Mouse (Mus musculus): ENCODE data around the gene Tada2a.

The Tada2a gene

DNA sequence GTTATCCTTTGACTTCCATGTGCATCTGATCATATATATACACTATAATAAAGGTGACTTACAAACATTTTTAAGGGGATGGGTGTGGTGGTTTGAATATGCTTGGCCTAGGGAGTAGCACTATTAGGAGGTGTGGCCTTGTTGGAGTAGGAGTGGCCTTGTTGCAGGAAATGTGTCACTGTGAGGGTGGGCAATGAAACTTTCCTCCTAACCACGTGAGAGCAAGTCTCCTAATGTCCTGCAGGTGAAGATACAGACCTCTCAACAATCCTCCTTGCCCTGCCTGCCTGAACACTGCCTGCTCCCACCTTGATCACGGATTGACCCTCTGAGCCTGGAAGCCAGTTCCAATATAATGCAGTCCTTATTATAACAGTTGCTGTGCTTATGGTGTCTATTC, 22.3 kb downstream of the Tada2a start:
- no peak for DNase-seq

DNA sequence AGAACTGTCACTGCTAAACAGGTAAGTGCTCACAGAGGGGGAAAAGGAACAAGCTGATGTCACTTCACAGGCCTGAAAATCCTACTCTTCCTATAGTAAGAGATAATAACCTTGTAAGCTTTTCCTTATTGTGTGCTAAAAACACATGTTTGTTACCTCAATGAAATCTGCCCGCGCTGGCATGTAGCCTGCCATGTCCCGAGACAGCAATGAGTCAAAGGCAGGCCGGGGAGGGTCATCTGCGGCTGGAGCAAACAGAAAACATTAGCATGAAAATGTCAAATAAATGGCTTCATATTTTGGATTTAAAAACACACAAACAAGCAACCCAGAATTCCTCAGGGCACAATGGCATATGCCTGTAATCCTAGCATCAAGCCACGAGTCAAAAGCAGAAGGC, 25.4 kb downstream of the Tada2a start:
- no peak for DNase-seq

DNA sequence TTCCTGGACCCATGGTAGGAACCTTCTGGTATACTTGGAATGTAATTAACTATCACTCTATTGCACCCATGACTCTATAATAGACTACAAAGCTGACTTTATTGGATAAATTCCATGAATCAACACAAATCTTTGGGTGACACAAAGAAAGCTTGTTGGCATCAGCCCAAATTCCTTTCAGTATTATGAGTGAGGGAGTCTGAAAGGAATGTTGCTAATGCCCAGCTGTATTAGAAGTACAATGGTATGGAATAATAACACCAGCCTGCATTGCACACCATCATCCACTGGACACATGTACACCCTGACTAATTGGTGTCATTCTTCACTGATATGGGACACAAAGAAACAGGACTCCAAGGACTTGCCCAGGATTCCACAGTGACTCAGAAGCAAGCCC, 28.2 kb downstream of the Tada2a start:
- no peak for DNase-seq

DNA sequence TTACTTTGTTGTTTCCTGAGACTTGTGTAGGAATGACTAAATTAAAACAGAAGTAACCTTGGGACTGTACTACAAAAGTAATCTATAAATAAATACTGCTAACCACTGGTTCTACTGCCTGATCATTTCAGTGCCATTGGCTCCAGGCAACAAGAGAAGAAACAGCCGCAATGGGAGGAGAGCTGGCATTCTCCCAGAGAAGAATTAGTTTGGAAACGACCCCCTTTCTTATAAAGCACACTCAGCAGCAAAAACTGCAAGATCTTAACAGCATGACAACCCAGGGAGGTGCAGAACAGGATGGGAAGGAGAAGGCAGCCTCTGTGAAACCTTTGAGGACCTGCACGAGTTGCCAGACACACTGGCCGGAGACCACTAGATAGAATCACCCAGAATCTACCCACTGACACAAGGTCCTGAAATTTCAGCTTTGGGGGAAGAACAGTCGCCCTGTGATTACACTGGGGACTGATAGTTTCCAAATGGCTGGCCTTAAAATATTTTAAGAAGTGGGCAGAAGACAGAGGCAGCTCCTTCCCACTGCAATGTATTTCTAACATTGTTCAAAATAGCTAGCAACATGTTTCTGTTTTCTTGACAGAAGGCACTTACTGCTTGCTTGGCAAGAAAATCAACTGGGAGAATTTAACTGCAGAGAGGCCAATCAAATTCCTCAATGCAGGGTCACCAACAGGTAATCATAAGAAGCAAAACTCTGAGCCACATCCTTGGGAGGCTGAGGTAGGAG, 32.0 kb downstream of the Tada2a start:
- DNase-seq, result no peak

DNA sequence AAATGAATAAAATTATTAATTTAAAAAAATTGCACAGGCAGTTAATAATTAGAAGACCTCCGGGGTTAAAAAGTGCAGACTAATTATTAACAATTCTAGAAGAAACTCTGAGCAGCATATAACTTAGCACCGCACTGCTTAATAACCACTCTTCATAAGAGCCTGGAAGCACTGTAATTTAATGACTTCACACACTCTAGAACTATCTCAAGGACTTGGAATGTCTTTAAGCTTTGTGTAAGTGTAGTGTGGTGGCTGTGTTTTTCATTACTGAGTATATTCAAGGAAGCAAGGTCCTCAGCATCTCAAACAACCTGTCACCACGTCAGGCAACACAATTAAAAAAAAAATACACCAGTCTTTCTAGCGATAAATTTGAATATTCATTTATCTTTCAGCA, 34.3 kb downstream of the Tada2a start:
- DNase-seq, result no peak

DNA sequence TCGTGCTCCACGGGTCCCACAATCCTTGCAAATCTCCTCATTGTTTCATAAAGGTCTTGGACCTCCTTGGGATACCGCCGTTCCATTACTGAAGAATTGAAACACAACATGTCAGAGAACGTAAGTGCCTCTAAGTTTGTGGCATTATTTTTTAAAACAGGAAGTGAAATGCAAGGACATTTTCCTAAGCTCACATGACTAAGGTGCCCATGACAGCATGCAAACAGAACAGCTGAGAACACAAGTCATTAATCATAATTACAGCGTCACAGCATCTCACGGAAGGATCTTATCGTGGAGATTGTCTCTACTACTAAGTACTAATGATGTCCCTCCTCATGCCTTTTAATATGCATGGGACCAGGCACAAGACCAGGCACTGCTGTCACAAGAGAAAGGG, 38.8 kb downstream of the Tada2a start:
- no peak for DNase-seq

DNA sequence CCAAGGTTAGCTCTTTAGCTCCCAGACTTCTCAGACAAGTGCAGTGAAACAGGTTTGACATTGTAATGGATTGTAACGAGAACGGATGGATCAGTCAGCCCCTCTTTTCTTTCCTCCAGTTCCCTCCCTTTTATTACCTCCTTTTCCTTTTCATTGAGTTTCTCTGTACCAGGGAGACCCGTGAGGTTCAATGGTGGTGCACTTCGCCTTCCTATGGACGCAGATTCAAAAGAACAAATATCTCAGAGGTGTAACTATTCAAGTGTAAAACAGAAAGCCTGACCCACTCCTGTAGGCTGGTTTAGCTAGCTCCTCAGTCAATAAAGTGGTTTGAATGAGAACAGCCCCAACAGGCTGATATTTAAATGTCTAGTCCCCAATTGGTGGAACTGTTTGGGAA, 47.5 kb downstream of the Tada2a start:
- no peak for DNase-seq

DNA sequence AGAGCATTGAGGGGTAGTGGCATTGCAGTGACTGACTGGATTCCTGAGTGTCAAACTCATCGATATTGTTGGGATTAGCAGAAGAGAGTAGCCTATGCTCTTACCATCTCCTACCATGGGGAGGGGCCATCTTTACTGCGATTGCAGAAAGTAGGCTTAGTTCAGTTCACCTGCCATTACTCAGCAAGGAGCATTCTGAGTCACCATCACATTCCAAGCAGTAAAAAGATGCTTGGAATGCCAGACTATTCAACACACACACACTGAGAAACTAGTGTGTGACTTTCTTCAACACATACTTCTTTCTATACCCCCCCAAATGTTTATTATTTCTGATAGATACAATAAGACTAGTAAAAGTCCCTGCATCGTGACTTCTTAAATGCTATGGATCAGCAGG, 49.1 kb downstream of the Tada2a start:
- no peak for DNase-seq

DNA sequence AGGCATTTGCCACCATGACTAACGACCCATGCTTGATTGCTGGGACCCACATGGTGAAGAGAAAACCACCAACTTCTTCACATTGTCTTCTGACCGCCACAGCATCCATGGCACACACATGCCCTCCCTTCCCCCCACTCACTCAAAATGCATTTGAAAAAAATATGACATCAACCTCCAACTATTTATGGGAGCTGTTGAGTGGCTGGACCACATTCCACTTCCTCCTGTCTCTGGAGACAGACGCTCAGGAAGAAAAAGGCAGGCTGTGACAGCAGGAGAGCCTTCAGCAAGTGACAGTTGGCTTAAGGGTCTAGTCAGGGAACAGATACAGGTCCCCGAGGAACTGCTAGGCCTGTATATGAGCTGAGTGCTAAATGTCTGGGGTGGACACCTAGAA, 49.5 kb downstream of the Tada2a start:
- no peak for DNase-seq

DNA sequence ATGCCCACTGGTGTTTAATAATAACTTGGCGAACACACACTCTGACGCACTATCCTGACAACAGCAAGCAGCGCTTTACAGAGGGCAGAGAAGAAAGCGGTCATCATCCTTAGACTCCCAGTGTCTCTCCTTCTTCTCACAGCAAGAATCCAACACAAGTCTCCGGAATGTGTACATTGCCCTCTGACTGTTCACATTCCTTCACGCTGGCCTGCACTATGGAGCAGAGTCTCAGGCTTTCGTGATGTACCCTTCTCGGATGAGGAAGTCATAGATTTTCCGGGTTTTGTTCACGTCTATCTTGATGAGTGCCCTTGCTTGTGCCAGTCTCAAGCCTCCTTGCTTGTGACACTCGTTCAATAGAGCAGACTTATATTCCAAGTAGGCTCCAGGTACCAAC, 50.0 kb downstream of the Tada2a start:
- DNase-seq, result peak; percentile 32

DNA sequence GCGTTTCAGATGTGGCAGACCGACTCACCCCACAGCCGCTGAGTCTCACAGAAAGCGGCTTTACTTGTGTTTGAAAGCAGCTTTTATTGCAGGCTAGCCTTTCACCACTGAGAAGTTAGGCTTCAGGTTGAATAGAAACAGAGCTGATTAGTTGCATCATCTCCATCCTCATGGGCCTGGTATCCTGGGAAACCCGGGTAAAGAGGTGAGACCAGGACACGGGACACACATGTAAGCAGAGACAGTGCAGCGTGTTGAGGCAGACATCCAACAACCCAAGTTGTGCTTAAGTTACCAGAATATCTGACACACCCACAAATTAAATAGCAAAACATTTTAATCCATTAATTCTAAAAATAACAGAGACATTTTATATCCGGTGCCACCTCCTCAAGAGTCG, 50.8 kb downstream of the Tada2a start:
- no peak for DNase-seq

DNA sequence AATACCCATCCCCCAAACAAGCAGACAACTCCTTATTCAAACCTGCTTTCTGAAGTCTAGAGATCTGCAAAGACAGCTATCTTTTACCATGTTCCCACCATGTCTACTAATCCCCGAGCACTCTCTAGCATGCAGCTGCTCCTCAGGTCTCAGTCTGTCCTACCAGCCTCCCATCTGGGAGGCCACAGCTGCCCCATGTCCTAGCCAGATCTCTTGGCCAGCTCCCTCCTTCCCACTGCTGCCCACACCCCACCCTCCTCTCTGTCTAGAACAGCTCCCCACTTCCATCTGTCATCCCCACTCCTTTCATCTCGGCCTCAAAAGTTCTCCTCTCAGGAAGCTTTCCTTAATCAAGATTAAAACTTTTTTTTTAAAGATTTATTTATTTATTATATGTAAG, 52.4 kb downstream of the Tada2a start:
- DNase-seq, result no peak

DNA sequence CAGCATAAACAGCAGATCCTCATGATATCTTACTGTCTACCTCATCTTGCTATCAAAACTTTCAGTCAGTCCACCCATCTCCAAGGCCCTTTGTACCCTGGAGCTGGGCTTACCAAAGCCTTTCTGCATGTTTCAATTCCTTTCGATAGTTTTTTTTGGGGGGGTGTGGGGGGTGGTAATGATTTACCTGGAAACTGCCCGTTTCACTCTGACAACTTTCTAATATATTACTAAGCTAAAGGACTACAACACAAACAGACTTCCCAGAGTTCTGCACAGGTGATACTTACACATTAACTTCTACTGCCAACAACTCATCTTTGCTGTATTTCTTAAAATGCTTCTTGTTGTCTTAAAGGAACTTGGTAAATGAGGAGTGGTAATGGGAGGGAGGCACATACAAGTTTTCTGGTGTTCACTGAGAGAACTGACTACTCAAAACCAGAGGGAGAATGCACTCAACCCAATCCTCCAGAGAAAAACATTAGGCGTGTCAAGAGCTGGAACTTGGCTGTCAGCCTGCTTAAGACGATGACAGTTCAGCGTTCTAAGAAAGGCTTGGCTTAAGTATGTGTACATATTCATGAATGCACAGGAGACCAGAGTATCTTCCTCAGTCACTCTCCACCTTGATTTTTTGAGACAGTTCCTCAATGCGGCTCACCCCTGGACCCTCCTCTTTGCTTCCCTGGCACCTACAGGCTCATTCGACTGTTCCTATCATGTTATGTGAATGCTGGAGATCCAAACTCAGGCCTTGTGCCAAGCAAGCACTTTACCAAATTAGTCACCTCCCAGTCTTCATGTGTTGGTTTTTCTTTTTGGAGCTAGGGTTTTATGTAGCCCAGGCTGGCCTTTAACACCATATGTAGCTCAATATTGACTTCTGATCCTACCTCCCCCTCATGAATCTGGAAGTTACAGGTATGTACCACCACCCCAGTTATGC, 55.3 kb downstream of the Tada2a start:
- peak; percentile 60 for DNase-seq

DNA sequence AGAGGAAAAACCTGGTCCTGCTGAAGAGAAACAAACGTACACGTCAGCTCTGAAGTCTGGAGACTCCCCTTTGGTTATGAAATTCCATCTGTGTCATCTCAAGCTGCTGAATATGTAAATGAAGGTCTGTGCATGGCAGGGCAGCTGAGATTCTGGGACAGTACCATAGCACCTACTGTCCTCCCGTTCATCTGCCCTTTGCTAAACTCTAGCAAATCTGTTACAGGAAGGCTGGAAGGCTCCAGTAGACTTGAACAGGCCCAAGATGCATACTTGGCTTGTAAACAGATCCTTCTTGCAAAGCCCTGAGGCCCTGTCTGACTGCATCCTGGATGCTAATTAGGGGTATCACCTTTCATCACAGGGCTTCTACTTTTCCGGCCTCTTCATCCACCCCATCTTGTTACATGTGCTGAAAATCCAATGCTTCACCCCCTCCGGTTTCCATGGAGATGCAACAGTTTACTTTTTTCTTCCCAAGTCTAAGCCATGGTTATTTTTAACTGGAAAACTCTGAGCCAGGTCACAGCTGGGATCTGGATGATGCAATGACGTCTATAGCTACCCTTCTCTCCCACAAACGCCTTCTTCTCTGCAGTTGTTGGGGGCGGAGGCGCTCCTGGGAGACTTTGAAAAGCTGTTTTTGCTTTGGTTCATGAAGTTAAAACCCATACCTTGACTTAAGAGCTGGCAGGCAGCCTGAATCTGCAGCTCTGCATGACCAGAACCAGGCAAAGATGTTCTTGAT, 56.3 kb downstream of the Tada2a start:
- peak; percentile 31 for DNase-seq

DNA sequence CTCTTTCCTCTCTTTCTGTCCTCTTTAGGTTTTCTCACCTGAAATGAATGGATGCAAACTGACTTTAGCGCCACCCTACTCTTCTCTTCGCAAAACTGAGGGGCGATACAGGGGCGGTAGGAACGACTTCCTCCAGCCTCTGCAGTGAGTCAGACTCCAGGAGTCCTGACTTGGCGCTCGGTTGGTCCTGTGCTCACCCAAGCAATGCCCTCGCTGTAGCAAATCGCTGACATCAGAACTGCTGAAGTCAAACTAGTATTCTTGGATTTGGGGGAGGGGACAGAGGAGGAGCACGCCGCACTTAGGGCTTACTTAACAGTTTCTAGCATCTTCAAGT, 60.4 kb downstream of the Tada2a start, which contains the start of gene Dusp14:
Gene Dusp14, minus strand, starts transcription at position 228 of the 337 bp plus-strand sequence.
- DNase-seq, result peak; percentile 64

DNA sequence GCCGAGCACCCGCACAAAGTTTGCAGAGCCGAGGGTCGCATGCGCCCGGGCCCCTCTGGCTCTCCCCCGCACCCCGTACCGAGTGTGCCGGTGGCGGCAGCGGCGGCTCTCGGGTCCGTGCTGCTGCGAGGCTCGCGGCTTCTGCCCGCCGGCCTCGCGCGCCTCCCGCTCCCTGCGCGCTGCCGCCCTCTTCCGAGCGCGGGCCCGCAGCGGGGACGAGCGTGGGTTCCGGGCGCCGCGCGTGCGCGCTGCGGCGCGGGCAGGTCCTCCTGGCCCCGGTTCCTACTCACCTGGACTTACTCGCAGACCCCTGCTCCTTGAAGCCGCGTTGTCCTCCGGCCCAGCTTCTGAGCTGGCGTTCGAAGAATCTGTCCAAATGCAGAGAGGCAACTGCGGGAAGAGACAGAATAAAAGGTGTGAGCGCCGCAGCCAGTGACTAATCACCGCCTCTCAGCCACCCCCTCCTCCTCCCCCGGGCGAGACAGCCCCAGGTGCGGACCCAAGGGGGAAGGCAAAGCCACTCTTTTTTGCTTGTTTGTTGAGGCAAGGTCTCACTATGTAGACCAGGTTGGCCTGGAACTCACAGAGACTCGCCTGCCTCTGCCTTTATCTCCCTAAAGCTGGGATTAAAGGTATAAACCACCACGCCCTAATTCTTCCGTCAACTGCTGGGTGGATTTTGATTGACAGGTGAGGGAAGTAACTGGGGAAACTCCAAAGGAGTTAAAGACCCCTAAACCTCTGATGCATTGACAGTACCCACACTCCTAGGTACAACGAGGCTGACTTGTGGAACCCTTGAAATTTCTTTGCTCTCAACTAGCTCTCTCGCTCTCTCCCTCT, 61.0 kb downstream of the Tada2a start:
- peak; percentile 77 for DNase-seq

DNA sequence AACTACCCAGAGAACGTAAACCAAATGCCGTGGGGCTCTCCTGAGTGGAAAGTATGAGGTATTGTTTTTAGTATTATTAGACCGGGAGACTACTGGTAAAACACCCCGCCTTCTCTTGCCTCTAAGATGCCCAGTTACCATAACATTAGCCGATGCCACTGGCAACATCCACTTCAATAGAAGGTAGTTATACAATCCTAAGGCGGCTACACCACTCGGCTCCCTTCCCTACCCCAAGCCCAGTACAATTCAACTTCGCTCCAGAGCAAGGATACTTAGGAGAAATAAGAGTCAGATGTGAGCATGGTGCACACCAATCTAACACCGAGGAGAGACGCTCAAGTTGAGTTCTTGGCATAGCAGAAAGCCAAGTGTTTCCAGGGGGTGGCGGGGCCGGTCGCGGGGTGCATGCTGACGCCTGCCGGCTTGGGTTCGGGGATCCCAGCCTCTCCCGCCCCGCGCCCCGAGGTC, 61.6 kb downstream of the Tada2a start:
- peak; percentile 57 for DNase-seq

DNA sequence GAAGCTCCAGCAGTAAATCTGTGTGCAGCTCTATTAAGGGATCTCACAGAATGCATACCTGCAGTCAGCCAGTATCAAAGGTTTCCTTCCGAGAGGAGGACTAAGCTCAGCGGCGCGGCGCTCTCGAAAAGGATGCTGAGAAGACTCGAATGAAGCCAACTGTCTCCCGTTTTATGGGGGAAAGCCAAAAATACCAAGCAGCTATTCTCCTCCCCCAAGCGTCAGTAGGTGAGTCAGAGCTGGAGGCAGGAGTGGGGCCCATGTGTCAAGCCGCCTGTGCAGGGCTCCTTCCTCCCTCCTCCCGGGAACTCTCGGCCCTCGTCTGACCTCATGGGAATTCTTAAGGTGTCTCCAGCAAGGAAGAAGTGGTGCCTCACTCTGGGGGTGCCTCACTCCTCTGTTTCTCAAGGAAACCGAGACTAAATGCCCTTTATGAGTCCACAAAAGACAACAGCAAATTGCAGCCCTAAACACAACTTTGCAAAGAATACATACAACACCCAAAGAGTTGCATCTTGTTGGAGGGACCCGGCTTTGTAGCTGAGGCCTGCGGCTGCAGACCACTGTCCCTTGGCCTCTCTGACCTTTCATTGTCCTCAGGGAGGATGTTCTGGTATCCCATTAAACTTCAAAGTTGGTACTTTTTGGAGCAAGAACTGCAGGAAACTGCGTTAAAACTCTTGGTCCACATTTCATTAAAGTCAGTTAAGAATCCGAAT, 62.3 kb downstream of the Tada2a start:
- DNase-seq, result peak; percentile 39

DNA sequence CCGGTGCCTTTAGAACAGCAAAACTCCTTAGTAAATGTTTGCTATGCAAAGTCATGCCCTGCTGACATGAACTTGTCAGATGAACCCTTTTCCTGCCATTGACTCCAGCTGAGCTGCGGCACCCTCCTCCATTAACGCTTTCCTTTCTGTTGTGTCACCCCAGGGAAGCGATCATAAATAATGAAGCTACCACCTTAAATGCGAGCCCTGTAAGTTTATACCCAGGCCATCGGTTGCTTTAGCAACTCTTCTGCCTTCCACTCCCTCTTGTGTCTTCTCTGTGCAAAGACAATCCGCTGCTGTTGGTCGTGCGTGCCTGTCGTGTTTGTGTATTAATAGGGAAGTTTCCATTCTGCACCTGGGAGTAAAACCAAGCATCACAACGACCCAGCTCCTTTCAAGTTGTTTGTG, 63.3 kb downstream of the Tada2a start:
- peak; percentile 29 for DNase-seq

DNA sequence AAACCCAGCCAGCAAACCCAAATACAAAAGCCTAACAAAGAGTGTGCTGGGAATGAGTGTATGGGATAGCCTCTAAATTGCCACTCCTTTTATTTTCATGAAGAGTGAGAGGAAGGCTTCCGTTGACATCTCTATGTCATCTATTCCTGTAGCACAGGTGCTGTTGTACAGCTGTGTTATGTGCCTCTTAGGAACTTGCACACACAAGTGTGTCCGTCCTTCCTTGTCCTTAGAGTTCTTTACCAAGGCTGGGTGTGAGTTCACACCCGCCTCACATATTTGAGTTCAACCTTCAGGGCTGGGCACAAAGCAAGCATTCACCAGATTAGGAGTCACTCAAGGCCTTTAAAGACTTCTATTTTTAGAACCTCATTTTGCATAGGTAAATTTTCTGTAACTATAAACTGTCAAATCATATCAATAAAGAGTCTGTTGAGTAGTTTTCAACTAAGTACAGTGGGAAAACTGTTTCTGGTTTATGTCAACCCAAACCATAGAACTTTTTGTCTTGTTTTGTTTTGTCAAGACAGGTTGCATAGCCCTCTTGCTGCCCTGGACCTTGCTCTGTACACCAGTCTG, 65.7 kb downstream of the Tada2a start:
- no peak for DNase-seq

DNA sequence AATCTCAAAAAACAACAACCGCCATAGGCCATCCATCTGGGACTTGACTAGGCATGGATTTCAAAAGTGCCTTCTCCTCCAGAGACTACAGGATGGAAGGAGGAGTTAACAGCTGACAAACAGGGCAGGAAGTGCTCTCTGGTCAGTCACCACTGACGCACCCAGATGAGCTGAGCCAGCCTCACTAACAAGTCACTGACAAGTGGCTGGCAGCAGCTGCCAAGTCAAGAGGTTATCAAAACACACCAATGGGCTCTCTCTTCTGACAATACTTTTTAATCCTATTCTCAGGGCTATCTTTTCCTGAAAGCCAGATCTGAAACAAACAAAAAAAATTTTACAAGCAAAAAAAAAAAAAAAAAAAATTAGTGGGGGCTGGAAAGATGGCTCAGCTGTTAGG, 66.6 kb downstream of the Tada2a start:
- no peak for DNase-seq

Data from kidney, adult 18-20 months (tissue).